Mouse (Mus musculus) T-helper 17 cell (primary cell): ENCODE measurements around the gene Fam3c.

Source experiments
- in situ Hi-C, 2 experiments: fragments of 300-600 bp; cut with MboI, MseI; formaldehyde crosslinking; loops; 1 replicate in 1 of 2; 2 replicates in 1 of 2; pipeline ENCODE4 v1.15.1; 2025; ENCODE audit warnings: high pct_unique_total_duplicates in 2 of 2

The Fam3c gene

DNA sequence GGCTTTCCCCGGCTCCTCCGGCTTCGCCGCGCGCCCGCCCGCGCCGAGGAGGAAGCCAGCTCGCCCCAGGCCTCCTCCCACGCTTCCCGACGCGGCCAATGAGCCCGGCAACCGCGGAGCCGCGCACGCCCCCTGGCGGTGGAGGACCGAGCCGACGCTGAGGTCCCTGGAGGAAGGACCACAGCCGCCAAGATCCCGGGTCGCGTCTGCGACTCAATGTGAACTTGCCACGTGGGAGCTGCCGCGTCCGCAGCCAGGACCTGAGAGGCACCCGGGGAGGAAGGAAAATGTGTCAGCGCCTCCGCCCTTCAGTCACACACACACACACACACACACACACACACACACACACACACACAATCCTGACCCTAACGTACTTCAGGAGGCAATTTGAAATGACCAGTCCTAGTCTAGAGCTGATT is at the start of gene Fam3c:
Gene Fam3c (minus strand): TSS at position 158 of the 422 bp plus-strand sequence.
- in situ Hi-C loops, result no loop called here

DNA sequence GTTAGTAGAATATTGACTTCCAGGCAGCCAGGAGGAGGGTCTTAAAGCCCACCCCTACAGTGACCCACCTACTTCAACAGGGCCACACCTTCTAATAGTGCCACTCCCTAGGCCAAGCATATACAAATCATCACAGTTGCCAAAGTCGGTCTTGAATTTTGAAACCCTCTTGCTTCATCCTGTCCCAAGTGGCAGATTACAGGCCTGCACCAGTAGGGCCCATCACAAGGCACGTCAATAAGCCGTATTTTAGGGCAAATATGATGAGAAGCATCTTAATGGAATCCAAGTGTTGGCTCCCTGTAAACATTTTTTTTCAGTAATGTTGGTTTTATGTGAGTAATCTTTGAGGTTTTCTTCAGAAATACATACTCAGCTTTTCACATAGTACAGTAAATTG is 49.0 kb upstream of the Fam3c start:
- in situ Hi-C loops, result no loop called here

GRCm38 (mm10) chr6:22403736-22404135 is 47.7 kb upstream of the Fam3c start:
- in situ Hi-C loops, result no loop called here

DNA sequence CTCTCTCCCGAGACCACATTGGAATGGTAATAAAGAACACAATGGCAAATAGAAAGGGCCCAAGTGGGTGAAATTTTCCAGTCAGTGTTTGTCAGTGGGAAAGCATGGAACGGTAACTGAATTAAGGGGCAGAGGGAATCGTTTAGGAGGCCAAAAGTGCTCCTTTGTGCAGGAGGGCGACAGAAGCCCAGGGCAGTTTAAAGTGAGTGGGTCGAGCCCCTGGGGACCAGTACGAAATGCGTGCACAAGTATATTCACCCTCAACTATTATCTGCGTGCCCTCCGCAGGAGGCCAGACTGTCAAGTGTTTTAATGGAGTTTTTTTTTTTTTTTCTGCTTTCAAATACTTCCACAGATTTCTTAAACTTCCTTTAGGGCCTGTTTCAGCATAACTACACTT is 47.3 kb upstream of the Fam3c start:
- in situ Hi-C loops, result no loop called here

DNA sequence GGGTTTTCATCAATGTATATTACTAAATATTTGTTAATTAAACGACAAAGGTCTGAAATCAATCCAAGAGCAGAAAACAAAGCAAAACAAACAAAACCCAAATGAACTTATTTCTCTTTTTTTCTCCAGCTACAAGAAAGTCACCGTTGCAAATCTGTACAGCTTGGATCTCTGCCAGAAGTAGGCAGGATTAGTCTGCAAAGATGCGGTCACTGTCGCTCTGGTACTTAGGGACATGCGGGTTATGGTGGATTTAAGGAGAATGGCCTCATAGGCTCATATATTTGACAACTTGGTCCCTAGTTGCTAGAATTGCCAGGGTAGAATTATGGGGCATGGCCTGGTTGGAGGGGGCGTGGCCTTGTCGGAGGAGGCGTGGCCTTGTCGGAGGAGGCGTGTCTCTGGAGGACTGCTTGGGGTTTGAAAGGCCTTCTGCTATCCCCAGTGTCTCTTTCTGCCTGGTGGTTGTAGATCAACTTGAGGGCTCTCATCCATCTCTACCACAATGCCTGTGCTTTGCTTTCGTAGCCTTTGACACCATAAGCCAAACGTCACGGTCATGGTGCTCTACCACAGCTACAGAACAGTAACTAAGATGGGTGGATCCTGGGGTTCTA is 46.6 kb upstream of the Fam3c start:
- in situ Hi-C loops, result no loop called here

- in situ Hi-C loops, result no loop called here
Observed at GRCm38 (mm10) chr6:22402037-22402436, 46.0 kb upstream of the Fam3c start.

- in situ Hi-C loops, result no loop called here
Observed at GRCm38 (mm10) chr6:22398079-22398774, 42.2 kb upstream of the Fam3c start.

DNA sequence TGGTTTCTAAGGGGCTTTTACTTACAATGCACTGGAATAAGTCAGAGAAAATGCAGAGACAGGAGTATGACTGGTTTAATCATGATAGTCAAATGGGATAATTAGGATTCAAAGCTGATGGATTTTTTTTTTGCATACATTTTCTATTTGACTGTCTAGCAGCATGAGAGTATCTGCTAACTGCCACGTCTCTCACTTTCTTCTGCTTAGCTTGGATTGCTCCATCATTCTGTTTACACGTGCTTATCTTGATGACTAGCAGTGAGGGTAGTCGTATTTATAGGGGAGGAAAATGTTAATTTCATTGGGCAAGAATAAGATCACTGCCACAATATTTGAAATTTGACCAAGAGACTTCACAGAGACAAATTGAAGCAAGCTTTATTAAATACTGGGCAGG is 39.2 kb upstream of the Fam3c start:
- in situ Hi-C loops, result no loop called here

DNA sequence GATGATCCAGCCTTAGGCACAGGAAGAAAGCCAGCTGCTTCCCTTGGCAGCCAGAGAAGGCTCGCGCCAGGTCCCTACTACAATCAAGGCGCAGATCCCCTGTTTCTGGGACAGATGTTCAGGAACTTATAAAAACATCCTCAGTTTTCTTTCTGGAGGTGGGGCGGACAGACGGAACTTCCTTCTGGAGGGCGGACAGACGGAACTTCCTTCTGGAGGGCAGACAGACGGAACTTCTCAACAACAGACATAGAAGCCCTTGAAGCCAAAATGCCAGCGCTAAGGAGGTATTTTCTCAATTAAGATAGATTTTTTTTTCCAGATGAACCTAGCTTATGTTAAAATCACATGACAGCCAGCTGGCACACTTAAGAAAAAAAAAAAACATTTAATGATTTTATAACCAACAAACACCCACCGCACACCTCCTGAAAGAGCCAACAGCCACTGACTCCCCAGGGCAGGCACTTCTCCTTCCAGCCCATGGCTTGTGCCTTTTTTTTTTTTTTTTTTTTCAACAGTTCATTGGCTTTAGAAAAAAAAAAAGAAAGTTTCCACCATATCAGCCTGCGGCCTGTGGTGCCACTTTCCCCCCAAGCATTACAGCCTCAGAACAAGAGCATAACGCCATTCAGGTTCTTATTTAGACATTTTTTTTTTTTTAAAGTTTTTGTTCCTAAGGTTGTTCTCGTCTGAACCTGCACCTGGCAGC is 34.8 kb upstream of the Fam3c start:
- in situ Hi-C loops, result loop anchor here in 1 of 2 experiments (5.0 kb wide), 1 partner anchor 96 kb away; no protein-coding TSS in a partner anchor

GRCm38 (mm10) chr6:22385254-22385870 is 29.3 kb upstream of the Fam3c start:
- in situ Hi-C loops, result no loop called here

- in situ Hi-C loops, result no loop called here
Observed at GRCm38 (mm10) chr6:22380269-22380668, 24.2 kb upstream of the Fam3c start.

GRCm38 (mm10) chr6:22379831-22380230 is 23.8 kb upstream of the Fam3c start:
- in situ Hi-C loops, result loop anchor here in 1 of 2 experiments (5.0 kb wide), 1 partner anchor 32 kb away; no protein-coding TSS in a partner anchor

GRCm38 (mm10) chr6:22378462-22378861 is 22.4 kb upstream of the Fam3c start:
- in situ Hi-C loops, result loop anchor here in 1 of 2 experiments (5.0 kb wide), 1 partner anchor 34 kb away; no protein-coding TSS in a partner anchor

DNA sequence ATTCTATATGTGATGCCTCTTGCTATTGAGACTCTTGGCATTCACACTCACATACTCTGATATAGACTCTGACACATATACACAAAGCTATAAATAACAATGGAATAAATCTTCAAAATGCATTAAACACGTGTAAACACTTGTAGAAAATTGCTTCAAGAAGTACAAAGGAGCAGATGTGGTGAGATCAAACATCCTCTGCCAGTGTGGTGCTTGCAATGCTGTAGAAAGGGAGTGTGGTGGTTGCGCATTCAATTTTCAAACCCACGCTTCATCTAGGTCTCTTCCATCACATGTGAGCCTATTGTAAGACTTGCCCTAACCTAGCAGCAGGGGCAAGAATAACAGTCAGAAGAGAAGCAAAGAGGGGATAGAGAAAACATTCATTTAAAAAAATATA is 18.7 kb upstream of the Fam3c start:
- in situ Hi-C loops, result loop anchor here in 1 of 2 experiments (5.0 kb wide), 1 partner anchor 38 kb away; no protein-coding TSS in a partner anchor

- in situ Hi-C loops, result no loop called here
Observed at GRCm38 (mm10) chr6:22373476-22373875, 17.4 kb upstream of the Fam3c start.

- in situ Hi-C loops, result no loop called here
Observed at GRCm38 (mm10) chr6:22366977-22367376, 10.9 kb upstream of the Fam3c start.

- in situ Hi-C loops, result no loop called here
Observed at GRCm38 (mm10) chr6:22363590-22363989, 7.5 kb upstream of the Fam3c start.

DNA sequence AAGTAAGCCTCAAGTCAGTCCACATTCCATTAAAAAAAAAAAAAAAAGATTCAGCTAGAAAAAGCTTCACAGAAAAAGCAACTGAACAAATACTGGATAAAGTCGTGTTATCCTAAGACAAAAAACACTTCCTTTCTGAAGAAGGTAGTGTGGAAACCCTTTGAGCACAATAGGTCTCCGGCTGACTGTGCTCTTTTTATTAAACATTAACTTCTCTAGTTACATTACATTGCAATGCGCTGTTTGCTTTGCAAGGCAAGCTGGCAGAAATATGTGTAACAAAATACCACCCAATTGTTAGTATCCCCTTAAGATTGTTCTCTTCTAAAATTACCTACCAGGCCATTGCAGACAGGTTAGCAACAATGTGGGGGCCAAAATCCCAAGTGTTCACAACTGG is 5.9 kb upstream of the Fam3c start:
- in situ Hi-C loops, result no loop called here

DNA sequence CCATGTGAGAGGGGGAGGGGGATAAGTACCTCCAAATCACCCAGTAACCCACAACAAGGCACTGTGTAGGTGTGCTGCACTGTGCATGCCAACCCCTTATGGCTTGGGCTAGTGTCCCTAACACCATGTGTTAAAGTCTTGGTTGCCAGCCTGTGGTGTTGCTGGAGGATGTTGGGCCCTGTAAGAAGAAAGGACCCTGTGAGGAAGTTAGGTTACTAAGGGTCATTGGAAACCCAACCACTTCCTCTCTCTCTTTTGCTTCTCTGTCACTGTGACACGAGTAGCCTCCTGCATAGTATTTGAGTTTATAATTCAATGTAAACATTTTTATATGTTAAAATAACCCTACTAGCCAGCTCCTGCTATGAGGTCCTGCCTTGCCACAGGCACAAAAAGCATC is 3.0 kb upstream of the Fam3c start:
- in situ Hi-C loops, result no loop called here

DNA sequence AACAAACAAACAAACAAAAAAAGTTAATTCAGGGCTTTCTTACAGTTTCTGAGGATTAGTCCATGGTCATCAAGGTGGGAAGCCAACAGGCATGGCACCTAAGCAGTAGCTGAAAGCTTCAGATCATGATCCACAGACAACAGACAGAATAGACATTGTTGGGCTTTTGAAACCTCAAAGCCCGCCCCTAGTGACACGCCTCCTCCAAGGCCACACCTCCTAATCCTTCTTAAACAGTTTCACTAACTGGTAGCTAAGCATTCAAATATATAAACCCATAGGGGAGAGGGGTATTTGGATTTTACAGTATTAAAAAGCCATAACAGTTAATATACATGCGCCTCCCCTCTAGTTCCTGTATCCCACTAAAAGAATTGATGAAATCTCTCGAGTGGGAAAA is 1.3 kb upstream of the Fam3c start:
- in situ Hi-C loops, result no loop called here

GRCm38 (mm10) chr6:22355396-22356085 is 502 bp downstream of the Fam3c start:
- in situ Hi-C loops, result no loop called here
